Mouse (Mus musculus) frontal cortex, postnatal 14 days (tissue): ENCODE data around the gene Sgcg.

ENCODE experiments used
- DNase-seq, 2 experiments: peaks; one replicate each; pipeline ENCODE4 v3.0.0; 2022; ENCODE audit warnings: low spot score in 2 of 2

Gene Sgcg

DNA sequence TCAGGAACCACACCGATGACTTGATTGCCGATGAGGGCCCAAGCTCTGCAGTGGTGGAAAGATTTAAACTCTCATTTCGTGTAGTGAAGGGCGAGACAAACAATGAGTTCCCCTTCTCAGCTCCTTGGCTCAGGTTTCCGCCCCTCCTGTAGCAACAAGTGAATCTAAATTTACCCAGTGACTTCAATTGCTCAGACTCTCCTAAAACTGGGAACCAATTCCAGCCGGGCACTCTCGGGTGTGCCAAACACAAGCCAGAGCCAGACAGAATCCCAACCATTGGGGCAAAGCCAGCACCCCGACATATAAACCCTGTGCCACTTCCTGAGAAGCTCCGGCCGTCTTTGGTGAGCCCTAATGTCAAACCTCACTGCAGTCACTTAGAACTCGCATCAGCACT lies at the start of gene Sgcg:
TSS of gene Sgcg (minus strand) at position 139 of the 400 bp plus-strand sequence.
- no peak for DNase-seq

GRCm38 (mm10) chr14:61303969-61304609 lies 45.8 kb upstream of the Sgcg start:
- no peak for DNase-seq

DNA sequence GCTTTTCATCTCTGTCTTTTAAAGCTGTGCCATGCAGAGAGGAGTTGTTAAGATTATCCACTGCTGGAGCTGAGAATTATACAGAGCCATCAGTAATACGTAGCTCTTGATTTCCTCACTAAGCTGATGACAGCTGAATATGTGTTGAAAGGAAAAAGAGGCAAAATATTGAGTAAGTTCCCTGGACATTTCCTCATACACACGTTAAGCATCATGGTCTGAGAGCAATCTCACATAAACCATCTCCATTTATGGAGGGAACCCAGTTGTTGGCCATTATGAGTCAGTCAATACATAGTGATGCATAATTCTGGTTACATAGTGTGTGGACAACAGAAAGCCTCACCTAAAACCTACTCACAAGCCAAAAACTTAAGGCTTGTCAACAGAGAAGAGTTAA lies 44.1 kb upstream of the Sgcg start:
- no peak for DNase-seq

- no peak for DNase-seq
These were observed 43.0 kb upstream of the Sgcg start for GRCm38 (mm10) chr14:61301323-61301722.

GRCm38 (mm10) chr14:61299810-61300209 lies 41.5 kb upstream of the Sgcg start:
- no peak for DNase-seq

DNA sequence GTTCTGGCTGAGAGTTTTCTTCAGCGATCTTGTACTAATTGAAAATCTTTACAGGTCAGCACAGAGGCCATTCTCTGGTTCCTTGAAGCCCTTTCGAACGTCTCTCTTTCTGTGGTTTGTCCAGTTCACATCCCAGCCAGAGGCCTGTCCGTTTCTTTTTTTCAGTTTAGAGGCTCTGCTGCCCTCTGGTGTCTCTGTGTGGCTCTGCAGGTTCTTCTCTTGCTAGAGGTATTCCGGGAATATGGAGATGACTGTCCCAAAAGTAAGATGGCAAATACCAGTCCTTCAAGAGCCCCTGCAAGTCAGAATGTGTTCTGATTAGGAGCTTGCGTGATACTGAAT lies 36.4 kb upstream of the Sgcg start:
- peak in 1 of 2 experiments; percentile 40 for DNase-seq

DNA sequence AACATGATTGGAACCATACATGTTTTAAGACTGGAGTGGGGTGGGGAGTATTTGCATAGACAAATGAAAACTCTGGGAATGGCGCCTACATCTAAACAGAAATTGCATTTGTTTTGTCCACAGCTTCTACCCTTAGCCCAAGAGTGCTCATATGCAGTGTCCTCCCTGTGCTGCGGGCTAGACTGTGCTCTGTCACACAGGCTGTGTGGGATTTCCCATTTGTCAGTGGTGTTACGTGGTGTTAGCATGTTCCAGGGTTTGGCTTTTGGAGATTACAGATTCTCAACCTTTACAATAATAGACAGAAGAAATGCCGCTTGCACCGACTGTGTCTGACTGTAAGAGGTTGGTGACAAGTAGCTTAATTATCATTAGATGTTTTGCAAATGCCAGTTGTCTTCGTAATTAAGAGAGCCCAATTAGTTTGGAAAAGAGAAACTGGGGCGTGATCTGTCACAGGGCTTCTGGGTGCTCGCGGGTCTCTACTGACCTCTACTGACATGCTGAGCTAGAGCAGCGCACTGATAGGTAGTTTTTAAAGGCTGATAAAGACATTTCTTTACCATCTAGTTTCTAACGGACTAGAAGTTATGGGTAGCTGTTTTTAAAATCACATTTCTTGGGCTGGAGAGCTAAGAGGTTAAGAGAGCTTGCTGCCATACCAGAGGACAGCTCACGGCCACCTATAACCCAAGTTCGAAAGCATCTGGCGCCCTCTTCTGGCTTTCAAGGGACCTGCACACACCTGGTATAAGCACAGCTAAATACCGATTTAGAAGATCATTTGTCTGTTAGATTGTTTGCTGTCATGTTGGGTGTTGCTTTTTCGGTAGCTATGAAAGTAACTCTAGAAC lies 35.8 kb upstream of the Sgcg start:
- peak in 1 of 2 experiments; percentile 47 for DNase-seq

GRCm38 (mm10) chr14:61290664-61291063 lies 32.4 kb upstream of the Sgcg start:
- no peak for DNase-seq

DNA sequence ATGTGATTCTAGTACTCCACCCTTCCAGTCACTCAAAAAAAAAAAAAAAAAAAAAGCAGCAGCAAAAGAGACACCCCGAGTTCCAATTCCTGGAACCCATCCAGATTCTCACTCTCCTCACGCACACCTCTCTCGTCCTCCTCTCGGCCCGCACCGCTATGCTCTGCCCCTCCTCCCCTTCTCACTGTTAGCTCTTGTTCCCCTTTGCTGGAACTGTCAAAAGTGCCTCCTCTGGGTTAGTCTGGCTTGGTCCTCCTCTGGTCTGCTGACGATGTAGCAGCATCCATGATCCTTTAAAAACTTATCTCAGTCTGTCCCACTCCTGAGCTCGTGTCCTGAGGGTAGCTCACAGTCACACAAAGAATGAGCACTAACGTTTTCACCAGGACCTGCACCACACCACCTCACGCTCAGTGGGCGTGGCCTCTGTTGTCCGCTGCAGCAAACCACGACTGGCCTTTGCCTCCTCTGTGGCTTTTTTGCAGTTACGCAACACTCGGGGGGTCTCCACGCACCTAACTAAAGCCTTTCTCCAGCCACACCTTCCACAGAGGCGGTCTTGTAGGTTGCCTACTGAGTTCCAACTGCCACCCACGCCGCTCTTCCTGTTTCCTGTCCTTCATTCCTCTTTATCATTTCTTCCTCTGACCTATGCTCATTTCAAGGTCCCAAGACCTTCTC lies 30.5 kb upstream of the Sgcg start:
- DNase-seq: no peak

DNA sequence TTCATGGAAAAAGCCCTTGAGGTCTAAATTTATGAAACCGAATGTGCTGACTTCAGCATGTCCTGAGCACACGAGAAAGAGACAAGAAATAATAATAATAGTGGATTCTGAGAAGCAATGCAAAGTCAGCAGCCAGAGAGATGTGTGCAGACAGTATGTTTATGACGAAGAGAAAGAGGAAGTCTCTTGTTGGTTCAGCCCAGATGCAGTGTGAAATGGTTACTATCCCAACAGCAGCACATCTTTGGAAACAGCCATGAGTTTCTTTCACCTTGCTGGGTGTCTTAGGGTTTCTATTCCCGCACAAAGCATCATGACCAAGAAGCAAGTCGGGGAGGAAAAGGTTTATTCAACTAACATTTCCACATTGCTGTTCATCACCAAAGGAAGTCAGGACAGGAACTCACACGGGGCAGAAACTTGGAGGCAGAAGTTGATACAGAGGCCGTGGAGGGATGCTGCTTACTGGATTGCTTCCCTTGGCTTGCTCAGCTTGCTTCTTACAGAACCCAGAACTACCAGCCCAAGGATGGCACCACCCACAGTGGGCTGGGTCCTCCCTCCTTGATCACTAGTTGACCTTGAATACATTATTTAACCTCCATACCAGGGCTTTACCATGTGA lies 20.5 kb upstream of the Sgcg start:
- no peak for DNase-seq

GRCm38 (mm10) chr14:61277285-61277684 lies 19.0 kb upstream of the Sgcg start:
- DNase-seq: no peak

- no peak for DNase-seq
These were observed 16.3 kb upstream of the Sgcg start for GRCm38 (mm10) chr14:61274414-61275198.

DNA sequence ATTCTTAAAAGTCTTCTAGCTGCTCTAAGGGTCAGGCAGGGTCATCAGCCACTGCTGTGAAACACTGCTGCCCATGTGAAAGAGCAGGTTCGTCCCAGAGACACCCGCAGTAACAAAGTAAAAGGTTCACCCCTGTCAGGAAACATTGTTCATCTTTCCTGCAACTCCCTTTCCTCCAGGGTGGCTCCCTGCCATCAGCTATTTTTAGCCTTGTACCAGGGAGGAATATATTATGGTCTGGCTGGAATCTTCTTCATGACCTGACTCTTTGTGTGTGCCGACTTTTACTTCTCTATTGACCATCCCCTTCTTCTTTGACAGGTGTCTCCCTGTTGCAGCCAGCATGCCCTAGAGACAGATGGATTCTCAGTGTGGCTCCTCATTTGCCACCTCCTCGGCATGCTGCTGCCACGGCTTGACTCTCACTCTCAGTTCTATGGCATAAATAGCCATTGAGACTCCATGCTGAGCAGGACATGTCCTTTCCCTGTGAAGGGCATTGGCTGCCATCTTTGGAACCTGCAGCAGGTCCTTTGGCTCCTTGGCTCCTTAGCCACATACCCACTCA lies 9.7 kb upstream of the Sgcg start:
- DNase-seq: no peak

DNA sequence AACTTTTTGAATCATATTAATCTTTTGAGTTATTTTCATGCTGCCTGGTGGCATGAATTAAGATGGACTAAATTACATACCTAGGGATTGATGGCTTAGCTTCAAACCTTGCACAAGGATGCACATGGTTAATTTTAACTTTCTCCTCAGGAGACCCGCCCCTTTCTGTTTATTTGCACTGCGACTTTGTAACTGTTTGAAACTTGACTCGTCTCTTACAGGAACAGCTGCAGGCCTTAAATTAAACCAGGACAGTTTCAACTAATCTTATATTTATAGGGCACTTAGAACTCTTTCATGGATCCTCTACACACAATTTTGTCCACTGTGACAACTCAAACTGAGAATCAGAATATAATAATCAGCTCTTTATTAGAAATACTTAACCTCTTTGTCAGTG lies 794 bp upstream of the Sgcg start:
- no peak for DNase-seq

GRCm38 (mm10) chr14:61252596-61253388 lies 5.5 kb downstream of the Sgcg start:
- DNase-seq: no peak

DNA sequence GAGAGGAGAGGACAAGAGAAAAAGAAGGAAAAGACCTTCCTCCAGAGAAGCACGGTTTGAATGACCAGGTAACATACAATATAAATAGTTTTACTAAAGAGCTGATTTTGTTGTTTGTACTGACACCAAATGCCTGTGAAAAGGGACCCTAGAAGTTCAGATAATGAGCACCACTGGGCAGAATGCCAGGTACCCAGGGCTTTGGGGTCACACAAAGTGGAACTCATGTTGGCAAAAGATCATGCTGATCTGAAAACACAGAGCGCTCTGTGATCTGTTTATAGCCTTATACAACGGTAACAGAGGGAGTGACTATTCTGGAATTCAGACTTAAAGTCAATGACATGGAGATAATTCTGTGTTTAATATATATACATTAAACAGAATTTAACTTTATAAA lies 11.8 kb downstream of the Sgcg start:
- DNase-seq: no peak

DNA sequence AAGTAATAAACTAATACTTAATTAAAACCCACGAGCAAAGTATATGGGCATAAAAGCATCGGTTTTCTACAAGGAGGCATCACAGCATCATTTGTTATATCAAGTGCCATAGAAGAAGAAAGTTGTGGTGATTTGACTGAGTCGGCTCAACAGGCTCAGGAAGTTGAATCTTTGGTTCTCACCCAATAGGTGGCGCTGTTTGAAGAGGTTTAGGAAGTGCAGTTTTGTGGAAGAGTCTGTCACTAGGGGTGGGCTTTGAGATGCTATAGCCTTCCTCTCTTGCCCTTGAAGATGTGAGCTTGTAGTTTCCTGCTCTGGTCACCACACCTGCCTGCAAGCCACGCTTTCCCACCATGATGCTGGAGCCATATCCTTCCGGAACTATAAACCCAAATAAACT lies 15.7 kb downstream of the Sgcg start:
- DNase-seq: no peak

- DNase-seq: peak; percentile 23 to 24
These were observed 19.5 kb downstream of the Sgcg start for GRCm38 (mm10) chr14:61238751-61239150.

DNA sequence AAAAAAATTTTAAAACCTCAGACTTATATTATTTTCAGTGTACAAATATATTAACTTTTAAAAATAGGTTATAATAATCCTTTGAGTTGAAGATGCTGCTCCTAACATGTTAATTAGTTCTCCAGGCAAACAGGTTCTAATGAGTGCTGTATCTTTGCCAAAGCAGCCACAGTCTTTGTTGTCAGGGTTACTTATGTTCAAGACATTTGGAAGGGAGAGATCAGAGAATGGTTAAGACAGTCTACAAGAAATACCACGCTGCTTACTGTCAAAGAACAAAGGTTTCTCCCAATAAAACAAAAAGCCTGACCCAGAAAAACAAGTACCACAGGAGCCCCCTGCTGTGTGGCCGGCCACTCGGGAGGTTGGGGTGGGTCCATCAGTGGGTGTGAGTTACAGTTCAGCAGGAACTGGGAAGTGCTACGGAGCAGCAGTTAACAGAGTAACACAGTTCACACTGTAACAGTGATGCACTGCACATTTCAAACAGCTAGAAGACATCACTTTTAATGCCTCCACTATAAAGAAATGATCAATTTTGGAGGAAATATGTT lies 21.1 kb downstream of the Sgcg start:
- no peak for DNase-seq

GRCm38 (mm10) chr14:61235846-61236474 lies 22.3 kb downstream of the Sgcg start:
- DNase-seq: no peak
